Mouse (Mus musculus) kidney, embryonic 14.5 days (tissue): ENCODE measurements at regions not wholly inside any gene's neighbourhood (a gene's known extent, or its start where the extent isn't known, plus 50 kb on each side); places are given as distances from the start of the nearest gene placed in this dataset.

Experiments used
- ATAC-seq: fragments of 200-750 bp; cut with Nextera tagmentation; 2 replicates; pipeline ENCODE4 v1.8.0; 2017; ENCODE audit warnings: moderate number of reproducible peaks, mild to moderate bottlenecking, moderate TSS enrichment, moderate library complexity; ENCODE audit not compliant: low FRiP score, low TSS enrichment
- H3K27ac ChIP-seq: fragments of 300-500 bp; sonication (generic); 2 replicates; pipeline ENCODE4 v1.5.1; 2014; ENCODE audit warnings: low read depth, mild to moderate bottlenecking, low read length, moderate library complexity, mixed read lengths
- H3K27me3 ChIP-seq: fragments of 300-500 bp; sonication (generic); 2 replicates; pipeline ENCODE4 v1.6.1; 2014; ENCODE audit warnings: mild to moderate bottlenecking, low read length; ENCODE audit not compliant: control insufficient read depth, insufficient read depth
- H3K36me3 ChIP-seq: fragments of 300-500 bp; sonication (generic); 2 replicates; pipeline ENCODE4 v1.6.1; 2014; ENCODE audit warnings: low read length, mixed read lengths; ENCODE audit not compliant: control insufficient read depth, insufficient read depth
- H3K4me1 ChIP-seq: fragments of 300-500 bp; sonication (generic); 2 replicates; pipeline ENCODE4 v1.6.1; 2014; ENCODE audit warnings: low read length, mixed read lengths; ENCODE audit not compliant: control insufficient read depth, insufficient read depth
- H3K4me2 ChIP-seq: fragments of 300-500 bp; sonication (generic); replicated peaks from 2 replicates; pipeline ENCODE4 v1.6.1; 2014; ENCODE audit warnings: low read depth, mild to moderate bottlenecking, low read length
- H3K4me3 ChIP-seq: fragments of 300-500 bp; sonication (generic); 2 replicates; pipeline ENCODE4 v1.5.1; 2014; ENCODE audit warnings: mild to moderate bottlenecking, low read length
- H3K9ac ChIP-seq: fragments of 300-500 bp; sonication (generic); 2 replicates; pipeline ENCODE4 v1.6.1; 2014; ENCODE audit warnings: low read depth, mild to moderate bottlenecking, low read length, moderate library complexity
- H3K9me3 ChIP-seq: fragments of 300-500 bp; sonication (generic); 2 replicates; pipeline ENCODE4 v1.6.1; 2016; ENCODE audit warnings: low read length; ENCODE audit not compliant: control insufficient read depth
- WGBS: fragments of 180-500 bp; shearing (Covaris S2); extraction: QIAGEN DNeasy Blood & Tissue Kit; methylation state at CpG from one replicate; pipeline ENCODE4 v1.1.7; 2014; 5-methylcytosine and 5-hydroxymethylcytosine counted together

- no peaks in the 10 kb centered on the region for H3K9me3 ChIP-seq
- no peak overlapping the region for H3K4me3 ChIP-seq
- no peak overlapping the region for H3K4me2 ChIP-seq
- H3K27me3 ChIP-seq, result no peaks in the 10 kb centered on the region
- no peak overlapping the region for H3K27ac ChIP-seq
- 82% methylated on average over 3 of the region's 3 CpGs for WGBS
- ATAC-seq, result no peak
- no peaks in the 10 kb centered on the region for H3K36me3 ChIP-seq
- H3K9ac ChIP-seq, result no peak overlapping the region
- no peaks in the 10 kb centered on the region for H3K4me1 ChIP-seq
These were observed 999.1 kb downstream of the Gsdmc2 start for GRCm38 (mm10) chr15:62845884-62846283.

GRCm38 (mm10) chr15:62825586-62825985, 1019.4 kb downstream of the Gsdmc2 start:
- H3K36me3 ChIP-seq, result no peaks in the 10 kb centered on the region

GRCm38 (mm10) chr15:62823861-62824518, 1021.0 kb downstream of the Gsdmc2 start:
- no peak for ATAC-seq
- 65% methylated on average over 1 of the region's 1 CpGs for WGBS
- Histone ChIP-seq H3K9me3 (no peaks in the 10 kb centered on the region), H3K27ac (no peak overlapping the region), H3K4me2 (no peak overlapping the region), H3K27me3 (no peaks in the 10 kb centered on the region), H3K36me3 (no peaks in the 10 kb centered on the region), H3K9ac (no peak overlapping the region), H3K4me1 (no peaks in the 10 kb centered on the region), H3K4me3 (no peak overlapping the region)

More at GRCm38 (mm10) chr15:62825586-62825985, 1019.4 kb downstream of the Gsdmc2 start:
- Histone ChIP-seq H3K4me2 (no peak overlapping the region), H3K27me3 (no peaks in the 10 kb centered on the region), H3K4me3 (no peak overlapping the region), H3K27ac (no peak overlapping the region), H3K9ac (no peak overlapping the region), H3K9me3 (no peaks in the 10 kb centered on the region), H3K4me1 (no peaks in the 10 kb centered on the region)
- ATAC-seq, result no peak

GRCm38 (mm10) chr15:62822305-62822704, 1022.7 kb downstream of the Gsdmc2 start:
- H3K36me3 ChIP-seq, result no peaks in the 10 kb centered on the region
- H3K9me3 ChIP-seq, result no peaks in the 10 kb centered on the region
- no peak overlapping the region for H3K9ac ChIP-seq
- no peak overlapping the region for H3K27ac ChIP-seq
- H3K4me1 ChIP-seq, result no peaks in the 10 kb centered on the region
- no peak overlapping the region for H3K4me2 ChIP-seq
- no peak for ATAC-seq
- H3K27me3 ChIP-seq, result no peaks in the 10 kb centered on the region
- H3K4me3 ChIP-seq, result no peak overlapping the region

GRCm38 (mm10) chr15:62813093-62813492, 1031.9 kb downstream of the Gsdmc2 start:
- Histone ChIP-seq H3K27ac (no peak overlapping the region), H3K4me2 (no peak overlapping the region), H3K27me3 (no peaks in the 10 kb centered on the region), H3K36me3 (no peaks in the 10 kb centered on the region), H3K4me1 (no peaks in the 10 kb centered on the region), H3K4me3 (no peak overlapping the region), H3K9me3 (no peaks in the 10 kb centered on the region), H3K9ac (no peak overlapping the region)
- ATAC-seq, result no peak
- WGBS, result 100% methylated on average over 1 of the region's 1 CpGs

- ATAC-seq, result no peak
These were observed 1033.0 kb downstream of the Gsdmc2 start for GRCm38 (mm10) chr15:62812026-62812425.

GRCm38 (mm10) chr15:62809320-62809719, 1035.7 kb downstream of the Gsdmc2 start:
- Histone ChIP-seq H3K4me2 (no peak overlapping the region), H3K9ac (no peak overlapping the region), H3K4me1 (no peaks in the 10 kb centered on the region), H3K36me3 (no peaks in the 10 kb centered on the region), H3K27me3 (no peaks in the 10 kb centered on the region), H3K9me3 (no peaks in the 10 kb centered on the region), H3K4me3 (no peak overlapping the region), H3K27ac (no peak overlapping the region)
- 62% methylated on average over 3 of the region's 3 CpGs for WGBS
- no peak for ATAC-seq

More at GRCm38 (mm10) chr15:62812026-62812425, 1033.0 kb downstream of the Gsdmc2 start:
- Histone ChIP-seq H3K27ac (no peak overlapping the region), H3K9me3 (no peaks in the 10 kb centered on the region), H3K27me3 (no peaks in the 10 kb centered on the region), H3K4me2 (no peak overlapping the region), H3K4me3 (no peak overlapping the region), H3K36me3 (no peaks in the 10 kb centered on the region), H3K9ac (no peak overlapping the region), H3K4me1 (no peaks in the 10 kb centered on the region)
- WGBS, result 57% methylated on average over 2 of the region's 2 CpGs

- Histone ChIP-seq H3K4me2 (no peak overlapping the region), H3K4me1 (no peaks in the 10 kb centered on the region), H3K4me3 (no peak overlapping the region), H3K9ac (no peak overlapping the region), H3K27me3 (no peaks in the 10 kb centered on the region), H3K36me3 (no peaks in the 10 kb centered on the region), H3K27ac (no peak overlapping the region), H3K9me3 (no peaks in the 10 kb centered on the region)
- 88% methylated on average over 4 of the region's 4 CpGs for WGBS
- ATAC-seq, result no peak
These were observed 1036.7 kb downstream of the Gsdmc2 start for GRCm38 (mm10) chr15:62808087-62808808.

GRCm38 (mm10) chr15:62807364-62807763, 1037.6 kb downstream of the Gsdmc2 start:
- no peaks in the 10 kb centered on the region for H3K9me3 ChIP-seq
- no peak overlapping the region for H3K27ac ChIP-seq
- no peaks in the 10 kb centered on the region for H3K36me3 ChIP-seq
- no peak overlapping the region for H3K9ac ChIP-seq
- 88% methylated on average over 1 of the region's 1 CpGs for WGBS
- no peaks in the 10 kb centered on the region for H3K4me1 ChIP-seq
- no peak overlapping the region for H3K4me2 ChIP-seq
- H3K4me3 ChIP-seq, result no peak overlapping the region
- H3K27me3 ChIP-seq, result no peaks in the 10 kb centered on the region
- no peak for ATAC-seq
